Mouse (Mus musculus): Measurements from ENCODE around the gene Disc1. TPM values are rescaled to one million over a fixed set of nuclear protein-coding genes. Genes with fewer than 3 reads are reported as not detected.

The Disc1 gene
- total RNA-seq, 2 experiments from 2014 or later: 2.2 to 2.9 TPM

- no peak for DNase-seq
- intact Hi-C loops (cut with DNase I): no loop called here
Observed at GRCm38 (mm10) chr8:125246737-125247292, 192.8 kb downstream of the Disc1 start.

GRCm38 (mm10) chr8:125247349-125247748 lies 193.4 kb downstream of the Disc1 start:
- DNase-seq: no peak

DNA sequence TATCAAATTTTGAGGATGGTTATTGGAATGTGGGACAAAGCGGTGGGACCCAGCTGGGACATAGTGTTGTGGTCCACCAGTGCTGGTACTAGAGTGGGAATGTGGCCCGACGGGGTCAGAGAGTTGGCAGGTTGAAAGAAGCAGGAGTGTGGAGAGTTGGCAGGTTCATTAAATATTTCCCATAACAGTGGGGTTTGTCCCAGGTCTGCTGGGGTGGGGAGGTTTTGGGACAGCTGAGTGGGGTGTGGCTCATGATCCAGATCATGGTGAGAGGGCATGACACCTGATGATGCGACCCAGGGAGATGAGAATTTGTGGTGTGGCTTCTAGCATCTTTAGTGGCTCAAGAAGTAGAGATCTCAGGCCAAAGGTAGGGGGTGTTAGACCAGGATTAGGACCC lies 199.0 kb downstream of the Disc1 start:
- intact Hi-C loops (cut with DNase I): no loop called here
- DNase-seq: no peak

More at GRCm38 (mm10) chr8:125247349-125247748, 193.4 kb downstream of the Disc1 start:
- intact Hi-C loops (cut with DNase I): no loop called here

DNA sequence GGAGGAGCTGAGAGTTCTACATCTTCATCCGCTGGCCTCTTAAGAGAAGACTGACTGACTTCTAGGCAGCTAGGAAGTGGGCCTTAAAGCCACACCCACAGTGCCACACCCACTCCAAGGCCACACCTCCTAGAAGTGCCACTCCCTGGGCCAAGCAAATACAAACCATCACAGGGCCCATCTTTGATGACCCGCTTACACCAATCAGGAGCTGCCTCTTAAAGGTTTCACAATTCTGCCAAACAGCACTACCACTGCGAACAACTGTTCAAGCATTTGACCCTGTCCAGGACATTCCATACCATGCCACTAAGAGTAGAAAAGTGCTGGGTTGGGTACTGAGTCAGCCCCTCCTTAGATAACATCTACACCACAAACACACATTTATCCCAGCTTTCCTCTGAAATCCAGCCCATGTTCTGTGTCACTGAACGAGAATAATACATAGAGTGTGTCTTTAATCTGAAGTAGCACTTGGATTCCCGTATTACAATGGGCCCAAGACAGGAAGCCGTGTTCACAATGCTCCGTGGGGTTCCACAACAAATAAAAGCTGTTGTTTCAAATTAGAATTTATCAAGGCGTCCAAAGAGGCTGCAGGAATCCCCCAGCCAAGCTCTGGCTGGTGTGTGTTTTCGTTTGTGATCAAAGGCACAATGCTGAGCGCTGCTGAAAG lies 199.6 kb downstream of the Disc1 start:
- intact Hi-C loops (cut with DNase I): loop anchor here (2.0 kb wide), 1 partner anchor 39 kb away; no protein-coding TSS in a partner anchor
- DNase-seq: no peak

DNA sequence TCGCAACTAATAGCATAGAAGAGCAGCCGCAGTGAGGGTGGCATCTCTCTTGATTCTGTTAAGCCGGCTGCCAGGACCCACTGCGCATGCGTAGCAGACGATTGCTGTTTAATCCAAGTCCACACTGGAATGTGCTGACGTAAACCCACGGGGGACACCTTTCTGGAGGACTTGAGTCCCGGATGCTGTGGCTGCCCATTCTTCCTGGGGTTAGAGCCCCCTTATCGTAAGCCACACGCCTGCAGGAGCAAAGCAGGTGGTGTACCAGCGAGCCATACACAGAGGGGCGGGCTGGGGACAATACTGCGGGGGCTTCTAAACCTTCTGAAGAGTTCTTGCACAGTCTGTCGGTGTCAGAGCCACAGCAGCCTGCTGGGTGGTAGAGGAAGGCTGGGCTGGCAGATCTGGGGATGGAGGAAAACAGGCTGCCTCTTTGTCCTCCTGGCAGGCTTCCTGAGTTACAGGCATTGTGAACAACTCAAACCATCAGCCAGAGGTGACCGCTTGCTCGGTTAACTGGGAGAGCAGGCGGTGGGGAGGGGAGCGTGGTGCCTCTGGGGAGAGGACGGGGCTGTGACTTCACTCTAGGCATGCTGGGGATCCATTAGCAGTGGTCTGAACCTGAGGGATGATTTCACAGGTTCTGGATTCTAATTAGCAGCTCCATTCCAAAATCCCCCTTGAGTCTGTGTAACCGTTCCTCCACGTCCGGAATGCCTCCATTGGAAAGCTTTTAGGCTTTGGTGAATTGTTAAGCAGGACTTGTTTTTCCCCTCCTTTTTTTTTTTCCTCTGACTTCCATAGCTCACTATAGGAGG lies 200.4 kb downstream of the Disc1 start:
- intact Hi-C loops (cut with DNase I): loop anchor here (2.0 kb wide), 1 partner anchor 38 kb away; no protein-coding TSS in a partner anchor
- peak; percentile 82 to 86 for DNase-seq

DNA sequence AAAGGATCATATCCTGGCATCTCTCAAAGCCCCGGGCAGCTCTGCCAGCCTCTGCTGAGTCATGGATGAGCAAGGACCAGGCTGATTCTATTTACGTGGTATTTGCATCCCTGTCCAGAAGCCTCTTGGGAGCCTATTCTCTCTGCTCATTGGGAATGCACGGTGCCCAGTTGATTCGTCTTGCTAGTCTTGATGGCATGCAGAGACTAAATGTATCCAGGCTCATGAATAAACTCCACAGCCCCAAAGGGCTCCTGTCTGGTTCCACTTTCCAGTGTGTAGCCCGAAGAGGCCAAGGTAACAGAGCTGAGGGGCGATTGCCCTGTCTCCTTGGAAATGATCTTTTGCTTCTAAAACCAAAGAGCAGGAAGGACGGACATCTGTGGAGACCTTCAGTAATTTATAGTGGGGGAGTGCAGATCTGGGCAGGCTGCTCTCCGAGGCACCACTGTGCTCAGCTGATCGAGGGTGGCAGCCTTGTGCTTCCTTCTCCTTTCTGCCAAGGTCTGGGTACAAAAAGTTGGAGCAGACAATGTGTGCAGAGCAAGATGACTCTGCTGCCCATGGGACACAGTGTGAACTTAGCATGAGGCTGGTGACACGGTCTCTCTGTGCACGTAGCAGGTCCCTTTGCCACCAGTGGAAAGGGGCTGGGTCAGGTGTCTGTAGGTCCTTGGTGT lies 201.2 kb downstream of the Disc1 start:
- no peak for DNase-seq
- intact Hi-C loops (cut with DNase I): loop anchor here (2.0 kb wide), 1 partner anchor 38 kb away; no protein-coding TSS in a partner anchor

- DNase-seq: peak in 1 of 2 experiments; percentile 22
- intact Hi-C loops (cut with DNase I): no loop called here
Observed at GRCm38 (mm10) chr8:125257660-125258059, 203.7 kb downstream of the Disc1 start.

DNA sequence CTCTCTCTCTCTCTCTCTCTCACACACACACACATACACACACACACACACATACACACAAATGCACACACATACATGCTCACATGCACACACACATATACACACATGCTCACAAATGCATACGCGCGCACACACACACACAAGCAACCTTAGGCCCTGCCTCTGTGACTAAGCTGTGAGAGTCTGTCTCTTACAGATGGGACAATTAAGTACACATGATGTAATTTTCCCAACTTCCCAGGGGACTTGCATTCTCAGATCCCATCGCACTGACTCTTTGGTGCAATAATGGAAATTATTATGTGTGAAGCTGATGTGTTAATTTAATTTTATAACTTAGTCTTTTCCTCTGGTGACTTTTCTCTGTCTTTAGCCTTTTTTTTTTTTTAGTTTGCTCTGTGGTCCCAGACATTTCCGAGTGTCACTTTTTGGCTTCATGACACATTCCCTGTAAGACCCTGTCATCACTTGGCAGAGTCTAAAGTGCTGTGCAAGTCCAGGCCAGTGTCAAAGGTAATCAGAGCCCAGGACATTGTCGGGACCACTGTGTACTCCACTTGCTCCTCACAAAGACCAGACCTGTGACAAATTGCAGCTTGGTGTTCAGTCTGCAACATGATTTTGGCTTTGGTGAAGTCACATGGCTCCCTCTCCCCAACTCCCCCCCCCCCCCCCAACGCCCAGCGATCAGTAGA lies 205.0 kb downstream of the Disc1 start:
- no peak for DNase-seq
- intact Hi-C loops (cut with DNase I): no loop called here

DNA sequence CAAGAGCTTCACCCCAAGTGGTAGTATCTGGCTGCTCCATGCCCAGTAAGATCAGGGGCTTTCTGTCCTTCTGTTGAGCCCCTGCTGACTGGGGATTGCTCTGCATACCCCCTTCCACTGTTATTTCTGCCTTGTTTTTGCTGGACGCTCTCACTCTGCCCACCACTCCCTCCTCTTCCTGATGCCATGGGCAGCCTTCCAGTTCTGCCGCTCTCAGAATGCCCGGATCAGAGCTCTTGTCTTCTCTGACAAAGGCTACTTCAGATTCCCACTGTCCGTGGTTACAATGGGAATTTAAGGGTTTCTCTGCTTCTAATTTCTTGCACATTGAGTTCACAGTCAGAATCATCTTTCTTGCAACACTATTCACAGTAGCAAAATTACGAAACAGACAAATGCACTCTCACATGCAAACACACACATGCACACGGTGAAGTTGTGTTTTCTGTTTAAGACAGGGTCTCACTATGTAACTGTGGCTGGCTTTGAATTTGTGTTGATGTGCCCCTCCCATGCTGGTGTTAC lies 214.2 kb downstream of the Disc1 start:
- DNase-seq: no peak
- intact Hi-C loops (cut with DNase I): no loop called here

DNA sequence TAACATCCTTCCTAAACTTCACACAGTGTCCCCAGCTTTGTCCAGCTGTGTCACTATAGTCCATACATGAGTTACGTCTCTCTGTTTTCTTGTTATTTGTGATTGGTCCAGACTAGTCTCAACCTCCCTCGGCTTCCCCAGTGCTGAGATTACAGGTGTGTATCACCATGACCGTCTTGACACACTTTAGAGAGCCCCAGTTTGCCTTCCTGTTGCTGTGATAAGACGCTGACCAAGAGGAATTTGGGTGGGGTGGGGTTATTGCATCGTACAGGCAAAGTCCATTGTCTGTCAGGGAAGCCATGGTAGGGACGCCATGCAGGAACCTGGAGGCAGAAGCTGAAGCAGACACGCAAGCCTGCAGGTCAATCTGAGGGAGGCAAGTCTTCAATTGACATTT lies 216.3 kb downstream of the Disc1 start:
- intact Hi-C loops (cut with DNase I): loop anchor here (5.0 kb wide), 1 partner anchor 73 kb away; no protein-coding TSS in a partner anchor

GRCm38 (mm10) chr8:125271357-125271756 lies 217.4 kb downstream of the Disc1 start:
- intact Hi-C loops (cut with DNase I): loop anchor here (5.0 kb wide), 1 partner anchor 74 kb away; no protein-coding TSS in a partner anchor
- DNase-seq: no peak

More for the DNA sequence above, 216.3 kb downstream of the Disc1 start:
- DNase-seq: no peak

- intact Hi-C loops (cut with DNase I): loop anchor here (5.0 kb wide), 1 partner anchor 75 kb away; no protein-coding TSS in a partner anchor
- no peak for DNase-seq
Observed at GRCm38 (mm10) chr8:125272089-125272866, 218.3 kb downstream of the Disc1 start.

- intact Hi-C loops (cut with DNase I): no loop called here
Observed at GRCm38 (mm10) chr8:125277071-125277682, 223.2 kb downstream of the Disc1 start.

GRCm38 (mm10) chr8:125279156-125279555 lies 225.2 kb downstream of the Disc1 start:
- intact Hi-C loops (cut with DNase I): no loop called here
- DNase-seq: no peak

More at GRCm38 (mm10) chr8:125277071-125277682, 223.2 kb downstream of the Disc1 start:
- DNase-seq: no peak

DNA sequence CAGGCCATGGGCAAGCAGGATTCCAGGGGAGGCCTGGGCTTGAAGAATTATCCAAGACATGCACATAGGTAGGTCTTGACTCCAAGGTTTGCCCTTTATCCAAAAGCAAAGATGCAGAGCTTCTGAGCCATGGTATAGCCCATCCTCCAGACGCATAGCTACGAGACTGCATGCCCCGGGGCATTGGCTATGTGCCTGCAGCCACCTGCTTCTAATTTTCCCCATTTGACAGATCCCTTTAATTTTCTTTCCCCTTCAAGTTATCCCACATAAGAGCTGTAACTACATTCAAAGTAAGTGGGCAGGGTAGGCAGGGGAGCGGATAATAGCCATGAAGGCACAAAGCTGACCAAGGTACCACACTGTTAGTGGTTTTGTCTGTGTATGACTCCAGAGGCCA lies 225.9 kb downstream of the Disc1 start:
- intact Hi-C loops (cut with DNase I): no loop called here
- no peak for DNase-seq

DNA sequence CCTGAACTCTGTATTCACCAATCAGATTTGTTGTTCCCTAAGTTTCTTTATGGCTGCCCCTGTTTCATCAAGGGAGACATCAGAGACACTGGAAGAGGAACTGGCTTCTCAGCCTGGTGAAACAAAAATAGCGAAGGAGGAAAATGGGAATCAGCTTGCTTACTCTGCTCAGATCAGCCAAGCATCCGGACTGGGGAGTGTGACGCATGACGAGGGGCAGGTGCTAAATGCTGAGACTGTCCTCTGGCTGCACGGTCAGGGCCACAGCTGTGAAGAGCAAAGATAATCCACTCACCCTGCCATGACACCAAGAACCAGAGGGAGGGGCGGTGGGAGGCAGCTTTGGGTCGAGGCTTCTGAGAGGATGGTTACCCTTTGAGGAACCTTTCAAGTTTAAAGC lies 228.5 kb downstream of the Disc1 start:
- intact Hi-C loops (cut with DNase I): no loop called here
- no peak for DNase-seq

DNA sequence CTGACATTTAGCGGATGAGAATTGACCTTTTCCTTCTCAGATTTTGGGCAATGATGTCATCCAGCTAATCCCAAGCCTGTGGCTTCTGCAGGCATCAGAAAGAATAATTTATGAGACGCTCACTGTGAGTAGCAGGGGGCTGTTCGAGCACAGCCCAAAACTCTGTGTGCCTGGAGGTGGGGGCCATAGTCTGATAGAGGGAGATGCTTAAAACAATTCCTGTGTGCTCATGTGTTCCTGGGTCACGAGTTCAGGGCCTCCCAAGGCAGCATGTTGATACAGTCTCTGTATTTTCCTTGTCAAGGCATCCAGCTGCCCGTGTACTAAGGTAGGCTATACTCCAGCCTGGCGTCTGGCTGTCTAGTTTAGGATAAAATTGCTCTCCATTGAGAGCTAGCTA lies 229.5 kb downstream of the Disc1 start:
- no peak for DNase-seq
- intact Hi-C loops (cut with DNase I): no loop called here

GRCm38 (mm10) chr8:125284875-125285274 lies 230.9 kb downstream of the Disc1 start:
- intact Hi-C loops (cut with DNase I): no loop called here
- DNase-seq: no peak

DNA sequence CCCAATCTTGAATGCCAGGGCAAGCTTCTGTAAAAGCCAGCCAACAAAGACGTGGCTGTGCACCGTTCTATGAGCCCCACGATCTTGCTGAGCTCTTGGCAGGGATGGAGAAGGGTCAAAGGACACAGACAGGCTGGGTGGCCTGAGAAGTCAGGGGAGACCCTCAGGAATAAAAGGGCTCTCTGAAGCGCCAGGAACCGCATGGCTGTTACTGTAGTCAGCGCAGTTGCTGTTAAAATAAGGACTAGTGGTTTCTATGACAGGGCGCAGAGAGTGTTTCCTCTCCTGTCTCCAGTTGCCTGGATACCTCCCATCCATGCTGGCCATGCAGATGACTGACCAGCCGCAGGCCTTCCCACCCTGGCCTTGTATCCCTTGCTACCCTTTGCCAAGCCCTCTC lies 231.4 kb downstream of the Disc1 start:
- no peak for DNase-seq
- intact Hi-C loops (cut with DNase I): no loop called here
